Mouse (Mus musculus) lung, adult 2 months (tissue): Measurements from ENCODE around the gene Cuedc2. TPM values are rescaled to one million over a fixed set of nuclear protein-coding genes. Genes with fewer than 3 reads are reported as not detected.

Experiments used
- DNase-seq: peaks from one replicate; pipeline ENCODE4 v3.0.0; 2022
- H3K4me1 ChIP-seq: fragments of 200-500 bp; 2 replicates; pipeline ENCODE4 v1.6.1; 2011; ENCODE audit warnings: low read length; ENCODE audit not compliant: control insufficient read depth, insufficient read depth
- H3K4me3 ChIP-seq: fragments of 200-500 bp; replicated peaks from 2 replicates; pipeline ENCODE3; 2011; ENCODE audit warnings: low read depth, mild to moderate bottlenecking, control low read depth, low read length; ENCODE audit errors: extremely low read depth
- CTCF ChIP-seq: fragments of 200-500 bp; IDR thresholded peaks from 2 replicates; pipeline ENCODE4 v1.5.1; 2011; ENCODE audit warnings: mild to moderate bottlenecking, low read length, control low read depth; ENCODE audit not compliant: insufficient read depth
- POLR2A ChIP-seq: fragments of 200-500 bp; IDR thresholded peaks from 2 replicates; pipeline ENCODE4 v1.6.1; 2011; ENCODE audit warnings: low read depth, mild to moderate bottlenecking, control low read depth, low read length, borderline replicate concordance; ENCODE audit errors: extremely low read depth
- WGBS: fragments of 180-500 bp; shearing (Covaris S2); methylation state at CpG from one replicate; pipeline ENCODE4 v1.1.7; 2018; 5-methylcytosine and 5-hydroxymethylcytosine counted together
- polyA plus RNA-seq: library from polyadenylated mRNA; depleted of rRNA; stranded (reverse); fragments of >200 nt; gene quantifications from 2 replicates; pipeline ENCODE4 v1.2.3, GENCODE M21; 2012

The Cuedc2 gene
- polyA plus RNA-seq, 1 experiment, result 53.9 TPM

- WGBS, result 88% methylated on average over 21 of the region's 21 CpGs
Measured at GRCm38 (mm10) chr19:46309651-46310305, 28.7 kb downstream of the Cuedc2 start.

GRCm38 (mm10) chr19:46308706-46309435, 29.6 kb downstream of the Cuedc2 start:
- peak; percentile 80 for DNase-seq
- Histone ChIP-seq H3K4me3 (no peak overlapping the region), H3K4me1 (peaks cover 6% of the 10 kb centered on the region)
- 7% methylated on average over 47 of the region's 47 CpGs for WGBS
- TF ChIP-seq POLR2A (peak; percentile 25; the same call in 1 of the 2 replicates), CTCF (peak; percentile 93)

More at GRCm38 (mm10) chr19:46309651-46310305, 28.7 kb downstream of the Cuedc2 start:
- Histone ChIP-seq H3K4me1 (peaks cover 6% of the 10 kb centered on the region), H3K4me3 (no peak overlapping the region)
- TF ChIP-seq POLR2A (no peak), CTCF (no peak)
- DNase-seq, result no peak

- Histone ChIP-seq H3K4me1 (peaks cover 8% of the 10 kb centered on the region), H3K4me3 (no peak overlapping the region)
- 85% methylated on average over 16 of the region's 16 CpGs for WGBS
- no peak for TF ChIP-seq POLR2A
- no peak for TF ChIP-seq CTCF
- DNase-seq, result no peak
Measured at GRCm38 (mm10) chr19:46308303-46308702, 30.2 kb downstream of the Cuedc2 start.

- H3K4me1 ChIP-seq, result peaks cover 8% of the 10 kb centered on the region
- no peak overlapping the region for H3K4me3 ChIP-seq
- TF ChIP-seq POLR2A, result no peak
- TF ChIP-seq CTCF, result no peak
- WGBS, result 90% methylated on average over 16 of the region's 16 CpGs
- no peak for DNase-seq
Measured at GRCm38 (mm10) chr19:46307781-46308180, 30.7 kb downstream of the Cuedc2 start.

GRCm38 (mm10) chr19:46306751-46307289, 31.7 kb downstream of the Cuedc2 start:
- DNase-seq, result no peak
- TF ChIP-seq CTCF, result no peak
- no peak for TF ChIP-seq POLR2A
- 95% methylated on average over 9 of the region's 9 CpGs for WGBS
- Histone ChIP-seq H3K4me3 (no peak overlapping the region), H3K4me1 (peaks cover 8% of the 10 kb centered on the region)

GRCm38 (mm10) chr19:46306268-46306610, 32.3 kb downstream of the Cuedc2 start:
- DNase-seq, result no peak
- TF ChIP-seq POLR2A (no peak), CTCF (no peak)
- peaks cover 8% of the 10 kb centered on the region for H3K4me1 ChIP-seq
- peak overlapping the region; percentile 95 for H3K4me3 ChIP-seq
- 60% methylated on average over 5 of the region's 5 CpGs for WGBS

- Histone ChIP-seq H3K4me1 (peaks cover 8% of the 10 kb centered on the region), H3K4me3 (peak overlapping the region; percentile 95)
- DNase-seq, result peak; percentile 88
- TF ChIP-seq POLR2A (peak; percentile 61; the same call in 1 of the 2 replicates), CTCF (no peak)
- WGBS, result under 1% methylated on average over 43 of the region's 43 CpGs
Measured at GRCm38 (mm10) chr19:46305432-46306267, 32.9 kb downstream of the Cuedc2 start.

- Histone ChIP-seq H3K4me1 (peaks cover 8% of the 10 kb centered on the region), H3K4me3 (peak overlapping the region; percentile 95)
- WGBS, result under 1% methylated on average over 34 of the region's 34 CpGs
- DNase-seq, result no peak
- TF ChIP-seq POLR2A (no peak), CTCF (no peak)
Measured at GRCm38 (mm10) chr19:46304908-46305333, 33.6 kb downstream of the Cuedc2 start.
